Mouse (Mus musculus): Measurements from ENCODE around the gene Tbc1d9.

GRCm38 (mm10) chr8:83167932-83168331 is 2.8 kb downstream of the Tbc1d9 start:
- TF ChIP-seq CTCF (IDR thresholded peaks at IDR 0.05; ENCODE audit: borderline replicate concordance, extremely low read depth, insufficient read depth, insufficient read length) (no peak), POLR2A (IDR thresholded peaks at IDR 0.05; ENCODE audit: borderline replicate concordance, extremely low read depth, insufficient read depth, insufficient read length, poor library complexity, severe bottlenecking) (no peak)
